Mouse (Mus musculus) spleen, postnatal 4 days (tissue): ENCODE measurements around the gene Cass4.

Source experiments
- DNase-seq, 2 experiments: peaks; one replicate each; pipeline ENCODE4 v3.0.0; 2022; ENCODE audit warnings: low spot score in 2 of 2

The Cass4 gene

GRCm38 (mm10) chr2:172384715-172385114 lies 8.9 kb upstream of the Cass4 start:
- no peak for DNase-seq

- DNase-seq = no peak
Observed at GRCm38 (mm10) chr2:172390341-172390740, 3.3 kb upstream of the Cass4 start.

- DNase-seq = no peak
Observed at GRCm38 (mm10) chr2:172392041-172392521, 1.5 kb upstream of the Cass4 start.

- no peak for DNase-seq
Observed at GRCm38 (mm10) chr2:172394052-172394392, 428 bp downstream of the Cass4 start.

GRCm38 (mm10) chr2:172394671-172395070 lies 1.1 kb downstream of the Cass4 start:
- DNase-seq = no peak

GRCm38 (mm10) chr2:172395961-172396360 lies 2.4 kb downstream of the Cass4 start:
- DNase-seq = no peak

- no peak for DNase-seq
Observed at GRCm38 (mm10) chr2:172399901-172400300, 6.3 kb downstream of the Cass4 start.

- peak in 1 of 2 experiments; percentile 53 for DNase-seq
Observed at GRCm38 (mm10) chr2:172401116-172401825, 7.7 kb downstream of the Cass4 start.

- no peak for DNase-seq
Observed at GRCm38 (mm10) chr2:172404239-172404638, 10.6 kb downstream of the Cass4 start.

GRCm38 (mm10) chr2:172405011-172405410 lies 11.4 kb downstream of the Cass4 start:
- no peak for DNase-seq

GRCm38 (mm10) chr2:172406173-172406572 lies 12.6 kb downstream of the Cass4 start:
- DNase-seq = no peak

- DNase-seq = no peak
Observed at GRCm38 (mm10) chr2:172407499-172407898, 13.9 kb downstream of the Cass4 start.

- DNase-seq = no peak
Observed at GRCm38 (mm10) chr2:172410686-172411085, 17.1 kb downstream of the Cass4 start.

- DNase-seq = no peak
Observed at GRCm38 (mm10) chr2:172411091-172411490, 17.5 kb downstream of the Cass4 start.

GRCm38 (mm10) chr2:172412454-172412853 lies 18.9 kb downstream of the Cass4 start:
- no peak for DNase-seq

- no peak for DNase-seq
Observed at GRCm38 (mm10) chr2:172413273-172413672, 19.7 kb downstream of the Cass4 start.

GRCm38 (mm10) chr2:172413894-172414293 lies 20.3 kb downstream of the Cass4 start:
- no peak for DNase-seq

GRCm38 (mm10) chr2:172416218-172416617 lies 22.6 kb downstream of the Cass4 start:
- no peak for DNase-seq

GRCm38 (mm10) chr2:172416876-172417275 lies 23.3 kb downstream of the Cass4 start:
- no peak for DNase-seq

GRCm38 (mm10) chr2:172418208-172418607 lies 24.6 kb downstream of the Cass4 start:
- DNase-seq = no peak

- no peak for DNase-seq
Observed at GRCm38 (mm10) chr2:172430609-172431008, 37.0 kb downstream of the Cass4 start.

GRCm38 (mm10) chr2:172433746-172434145 lies 40.2 kb downstream of the Cass4 start:
- DNase-seq = peak in 1 of 2 experiments; percentile 41

GRCm38 (mm10) chr2:172437371-172437952 lies 43.9 kb downstream of the Cass4 start:
- DNase-seq = no peak
